10 mouse cellular contexts compared by ENCODE assay signal in the genomic region with DNA sequence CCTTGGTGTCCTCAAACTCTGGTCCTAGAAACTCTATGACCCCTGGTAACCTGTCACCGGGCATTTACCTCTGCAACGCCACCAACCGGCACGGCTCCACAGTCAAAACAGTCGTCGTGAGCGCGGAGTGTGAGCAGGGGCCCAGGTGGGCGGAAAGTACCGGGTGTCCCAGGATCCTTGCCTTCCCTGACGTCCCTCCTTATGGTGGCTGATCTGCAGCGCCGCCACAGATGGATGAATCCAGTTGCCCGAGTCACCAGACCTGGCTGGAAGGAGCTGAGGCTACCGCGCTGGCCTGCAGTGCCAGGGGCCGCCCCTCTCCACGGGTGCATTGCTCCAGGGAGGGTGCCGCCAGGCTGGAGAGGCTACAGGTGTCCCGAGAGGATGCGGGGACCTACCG. TPM values are rescaled to one million over a fixed set of nuclear protein-coding genes. Genes with fewer than 3 reads are reported as not detected.
DNase-seq lines count a peak whose midpoint lies in the region; ATAC-seq and TF ChIP-seq lines count a peak whose summit lies in the region.
"Had no signal": no experiment of that assay in that cellular context is flagged by ENCODE, and none has a peak within 500 bp of the region (broad histone marks: within the 10 kb centered on the region; RNA-seq: fewer than 3 reads in every experiment).

No protein-coding gene starts in this region.

- H3K9ac ChIP-seq in heart, embryonic 16.5 days (ENCODE audit: low read length): no peak overlapping the region
- H3K9ac ChIP-seq in intestine, postnatal 0 days (ENCODE audit: low read depth, low read length): no peak overlapping the region
- peak overlapping the region; percentile 72; the same call in 1 of the 2 replicates for H3K9ac ChIP-seq in neural tube, embryonic 15.5 days (replicated peaks)

- H3K4me3 ChIP-seq in heart, embryonic 16.5 days (ENCODE audit: low read length): no peak overlapping the region; the same call in none of the 2 replicates
- H3K4me3 ChIP-seq in intestine, postnatal 0 days (ENCODE audit: low read depth, low read length): peak overlapping the region; percentile 31; the same call in 1 of the 2 replicates
- H3K4me3 ChIP-seq in neural tube, embryonic 15.5 days (replicated peaks): peak overlapping the region; percentile 51

- no peak for DNase-seq in heart, adult 18-20 months
- peak; percentile 29 for DNase-seq in right cerebral cortex, adult 18-20 months
- no peak for DNase-seq in right cerebral cortex, postnatal 4 days
- DNase-seq in cerebellum, postnatal 14 days: no peak
- DNase-seq in ovary, postnatal 10 days (ENCODE audit: low spot score): no peak
- DNase-seq: thymus, adult 18-20 months had no signal

- peaks cover 31% of the 10 kb centered on the region for H3K4me1 ChIP-seq in heart, embryonic 16.5 days (ENCODE audit: control insufficient read depth, insufficient read depth, low read length)
- H3K4me1 ChIP-seq in intestine, postnatal 0 days (replicated peaks; ENCODE audit: control insufficient read depth, insufficient read depth, low read length): peaks cover 12% of the 10 kb centered on the region
- H3K4me1 ChIP-seq in neural tube, embryonic 15.5 days: peaks cover 60% of the 10 kb centered on the region

- H3K36me3 ChIP-seq in heart, embryonic 16.5 days (ENCODE audit: control insufficient read depth, insufficient read depth): no peaks in the 10 kb centered on the region
- H3K36me3 ChIP-seq in intestine, postnatal 0 days (ENCODE audit: control insufficient read depth, insufficient read depth): no peaks in the 10 kb centered on the region
- H3K36me3 ChIP-seq in neural tube, embryonic 15.5 days: no peaks in the 10 kb centered on the region

- H3K27me3 ChIP-seq in heart, embryonic 16.5 days (ENCODE audit: control insufficient read depth, insufficient read depth, low read length): peaks cover 64% of the 10 kb centered on the region
- H3K27me3 ChIP-seq in intestine, postnatal 0 days (replicated peaks; ENCODE audit: control insufficient read depth, insufficient read depth, low read length): peaks cover 67% of the 10 kb centered on the region
- peaks cover 85% of the 10 kb centered on the region for H3K27me3 ChIP-seq in neural tube, embryonic 15.5 days (replicated peaks)
- H3K27me3 ChIP-seq: CH12.LX had no signal

- no peak overlapping the region for H3K27ac ChIP-seq in heart, embryonic 16.5 days (ENCODE audit: low read length)
- H3K27ac ChIP-seq in intestine, postnatal 0 days (ENCODE audit: low read depth, low read length): no peak overlapping the region
- H3K27ac ChIP-seq in neural tube, embryonic 15.5 days (replicated peaks): no peak overlapping the region

- H3K4me2 ChIP-seq in heart, embryonic 16.5 days (ENCODE audit: low read depth, low read length): peak overlapping the region; percentile 71
- no peak overlapping the region for H3K4me2 ChIP-seq in intestine, postnatal 0 days (replicated peaks; ENCODE audit: low read depth)
- peak overlapping the region; percentile 85 for H3K4me2 ChIP-seq in neural tube, embryonic 15.5 days

- ATAC-seq in heart, embryonic 16.5 days (replicated peaks; ENCODE audit: extremely low read depth, insufficient read depth, low FRiP score): no peak
- no peak for ATAC-seq in intestine, postnatal 0 days
- ATAC-seq in neural tube, embryonic 15.5 days (ENCODE audit: low FRiP score): no peak

- H3K9me3 ChIP-seq in heart, embryonic 16.5 days (replicated peaks; ENCODE audit: control insufficient read depth, low read length): no peaks in the 10 kb centered on the region
- H3K9me3 ChIP-seq in intestine, postnatal 0 days (ENCODE audit: control insufficient read depth): no peaks in the 10 kb centered on the region
- no peaks in the 10 kb centered on the region for H3K9me3 ChIP-seq in neural tube, embryonic 15.5 days (replicated peaks)

- no peak for TF ChIP-seq CTCF in intestine, postnatal 0 days (IDR thresholded peaks at IDR 0.05; ENCODE audit: low read depth)

- 3% methylated on average over 22 of the region's 22 CpGs for WGBS in heart, embryonic 16.5 days
- 3% methylated on average over 22 of the region's 22 CpGs for WGBS in intestine, postnatal 0 days
- 3% methylated on average over 22 of the region's 22 CpGs for WGBS in neural tube, embryonic 15.5 days

RNA-seq across cellular contexts. Expression of gene Icam5, which starts 4.8 kb away (rescaled TPM):
- 0.08 TPM in 1 of 2 replicates, not detected in the other for polyA plus RNA-seq in heart, embryonic 16.5 days (2015; fragmentation: Nextera tagmentation; extraction: Ambion mirVana)
- not detected for total RNA-seq in heart, adult 18-20 months (2021)
- 0.08 and 0.12 TPM in 2 replicates for polyA plus RNA-seq in intestine, postnatal 0 days (2015; fragmentation: Nextera tagmentation; extraction: Ambion mirVana)
- polyA plus RNA-seq in neural tube, embryonic 15.5 days (2015; fragmentation: Nextera tagmentation; extraction: Ambion mirVana): 1.8 and 2.0 TPM in 2 replicates

RNA-seq across cellular contexts. Expression of gene Icam4, which starts 7.5 kb away (rescaled TPM):
- polyA plus RNA-seq in heart, embryonic 16.5 days (2015; fragmentation: Nextera tagmentation; extraction: Ambion mirVana): 2.0 and 3.0 TPM in 2 replicates
- 1 to 10 TPM; 1.2 to 1.3 TPM for total RNA-seq in heart, adult 18-20 months (2021)
- 0.12 and 0.20 TPM in 2 replicates for polyA plus RNA-seq in intestine, postnatal 0 days (2015; fragmentation: Nextera tagmentation; extraction: Ambion mirVana)
- 0.54 TPM in 1 of 2 replicates, not detected in the other for polyA plus RNA-seq in neural tube, embryonic 15.5 days (2015; fragmentation: Nextera tagmentation; extraction: Ambion mirVana)

RNA-seq across cellular contexts. Expression of gene Icam1, which starts 20.9 kb away (rescaled TPM):
- polyA plus RNA-seq in heart, embryonic 16.5 days (2015; fragmentation: Nextera tagmentation; extraction: Ambion mirVana): 23.8 and 29.6 TPM in 2 replicates
- 1 to 10 TPM; 8.7 to 9.1 TPM for total RNA-seq in heart, adult 18-20 months (2021)
- polyA plus RNA-seq in intestine, postnatal 0 days (2015; fragmentation: Nextera tagmentation; extraction: Ambion mirVana): 10.2 and 11.8 TPM in 2 replicates
- polyA plus RNA-seq in neural tube, embryonic 15.5 days (2015; fragmentation: Nextera tagmentation; extraction: Ambion mirVana): 4.2 and 16.9 TPM in 2 replicates

RNA-seq across cellular contexts. Expression of gene Zglp1, which starts 30.2 kb away (rescaled TPM):
- 0.72 and 0.77 TPM in 2 replicates for polyA plus RNA-seq in heart, embryonic 16.5 days (2015; fragmentation: Nextera tagmentation; extraction: Ambion mirVana)
- total RNA-seq in heart, adult 18-20 months (2021): not detected
- not detected in 2 replicates for polyA plus RNA-seq in intestine, postnatal 0 days (2015; fragmentation: Nextera tagmentation; extraction: Ambion mirVana)
- polyA plus RNA-seq in neural tube, embryonic 15.5 days (2015; fragmentation: Nextera tagmentation; extraction: Ambion mirVana): 1.00 and 1.6 TPM in 2 replicates

RNA-seq across cellular contexts. Expression of gene Mrpl4, which starts 34.1 kb away (rescaled TPM):
- polyA plus RNA-seq in heart, embryonic 16.5 days (2015; fragmentation: Nextera tagmentation; extraction: Ambion mirVana): 170 and 173 TPM in 2 replicates
- 100 to 1,000 TPM; 130 to 138 TPM for total RNA-seq in heart, adult 18-20 months (2021)
- polyA plus RNA-seq in intestine, postnatal 0 days (2015; fragmentation: Nextera tagmentation; extraction: Ambion mirVana): 107 and 113 TPM in 2 replicates
- 114 and 123 TPM in 2 replicates for polyA plus RNA-seq in neural tube, embryonic 15.5 days (2015; fragmentation: Nextera tagmentation; extraction: Ambion mirVana)
